Mouse (Mus musculus) induced T-regulatory cell, adult 2 months (primary cell): ENCODE results near the gene Saa2.
"Not testable (repeated sequence)": the region's sequence is repeated elsewhere in the genome, so short reads cannot be mapped to it uniquely, and the experiment has no call there.

Source experiments
- DNase-seq: peaks from one replicate; pipeline ENCODE4 v3.0.0-alpha.2; 2012; ENCODE audit warnings: low read depth

Saa2 gene

DNA sequence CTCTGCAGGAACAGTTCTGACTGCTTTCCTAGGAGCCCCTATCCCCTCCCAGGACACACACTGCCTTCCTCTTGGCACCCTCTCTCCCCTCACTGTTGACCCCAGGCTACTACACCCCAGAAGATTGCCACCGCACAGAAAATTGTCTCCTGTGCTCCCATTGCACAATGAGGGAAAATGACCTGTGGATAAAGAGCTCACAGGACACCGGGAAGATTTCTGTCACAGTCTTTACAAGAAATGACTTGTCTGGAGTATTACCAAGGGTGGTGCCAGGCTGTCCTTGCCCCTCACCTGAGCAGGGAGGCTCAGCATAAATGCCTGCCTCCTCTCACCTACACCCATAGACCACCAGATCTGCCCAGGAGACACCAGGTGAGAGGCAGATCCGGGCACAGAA, at the start of gene Saa2:
Saa2 (plus strand) TSS at position 301 of the 400 bp plus-strand sequence.
- DNase-seq, result no peak

DNA sequence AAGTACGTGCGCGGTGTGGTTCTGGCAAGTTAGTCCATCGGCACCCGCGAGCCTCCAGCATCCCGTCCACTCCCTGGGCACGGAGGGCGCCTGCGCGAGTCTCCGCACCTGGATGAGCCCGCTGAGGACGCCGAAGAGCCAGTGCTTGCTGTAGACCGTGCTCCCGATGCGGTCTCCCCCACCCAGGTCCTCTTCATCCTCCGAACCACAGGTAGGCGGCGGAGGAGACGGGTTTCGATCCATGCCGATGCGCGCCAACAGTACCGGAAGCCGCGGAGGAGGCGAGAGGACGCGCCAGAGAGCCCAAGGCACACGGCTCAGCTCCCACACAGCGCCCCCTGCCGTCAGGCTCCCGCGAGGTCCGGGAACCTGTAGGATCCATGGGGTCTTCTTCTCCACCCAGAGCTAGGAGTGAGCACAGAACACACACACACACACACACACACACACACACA, 41.2 kb upstream of the Saa2 start, which contains the start of gene Saal1:
Saal1 (minus strand) TSS at position 291 of the 455 bp plus-strand sequence.
- DNase-seq, result peak; percentile 95

GRCm38 (mm10) chr7:46712250-46712649, 39.3 kb upstream of the Saa2 start:
- DNase-seq, result peak; percentile 5

GRCm38 (mm10) chr7:46714518-46714917, 37.1 kb upstream of the Saa2 start:
- peak; percentile 88 for DNase-seq

DNA sequence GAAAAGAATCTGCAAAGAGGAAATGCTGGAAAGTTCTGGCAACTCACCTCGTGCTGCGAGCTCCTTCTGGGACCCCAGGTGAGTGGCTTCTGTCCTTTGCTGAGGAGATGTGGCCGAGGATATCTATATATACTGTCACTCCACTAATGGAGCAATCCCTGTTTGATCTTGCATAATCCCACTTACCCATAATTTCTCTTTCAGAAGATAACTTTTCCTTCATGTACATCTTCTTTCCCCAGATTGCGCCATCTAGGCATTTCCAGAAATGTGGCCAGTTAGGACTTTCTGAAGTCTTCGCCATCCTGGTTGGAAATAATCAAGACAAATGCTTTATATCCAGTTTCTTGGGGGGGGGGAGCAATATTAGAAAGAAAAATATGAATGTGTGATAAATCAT, 36.0 kb upstream of the Saa2 start, which contains the start of gene Saa3:
Saa3 (minus strand) TSS at position 101 of the 400 bp plus-strand sequence.
- DNase-seq, result no peak

GRCm38 (mm10) chr7:46716897-46717296, 34.7 kb upstream of the Saa2 start:
- DNase-seq, result no peak

- DNase-seq, result no peak
Measured at GRCm38 (mm10) chr7:46718591-46719270, 32.9 kb upstream of the Saa2 start.

DNA sequence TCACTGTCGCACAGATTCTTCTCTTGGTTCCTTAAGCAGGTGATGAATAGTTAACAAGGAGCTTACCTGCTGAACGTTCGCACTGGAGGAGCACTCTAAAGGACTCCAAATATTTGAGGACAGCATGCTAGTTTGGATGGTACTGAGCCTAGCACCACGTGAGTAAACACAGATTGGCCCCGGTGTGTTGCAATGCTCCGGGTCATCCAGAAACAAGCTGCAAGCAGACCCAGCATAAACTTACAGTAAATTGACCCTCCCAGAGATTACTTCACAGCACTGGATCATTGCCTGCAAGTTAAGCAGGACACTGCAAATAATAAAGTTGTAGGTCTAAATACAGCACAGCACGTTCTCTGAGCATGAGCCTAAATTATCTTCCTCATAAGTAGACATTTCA, 32.1 kb upstream of the Saa2 start:
- DNase-seq, result no peak

GRCm38 (mm10) chr7:46720460-46720859, 31.1 kb upstream of the Saa2 start:
- no peak for DNase-seq

DNA sequence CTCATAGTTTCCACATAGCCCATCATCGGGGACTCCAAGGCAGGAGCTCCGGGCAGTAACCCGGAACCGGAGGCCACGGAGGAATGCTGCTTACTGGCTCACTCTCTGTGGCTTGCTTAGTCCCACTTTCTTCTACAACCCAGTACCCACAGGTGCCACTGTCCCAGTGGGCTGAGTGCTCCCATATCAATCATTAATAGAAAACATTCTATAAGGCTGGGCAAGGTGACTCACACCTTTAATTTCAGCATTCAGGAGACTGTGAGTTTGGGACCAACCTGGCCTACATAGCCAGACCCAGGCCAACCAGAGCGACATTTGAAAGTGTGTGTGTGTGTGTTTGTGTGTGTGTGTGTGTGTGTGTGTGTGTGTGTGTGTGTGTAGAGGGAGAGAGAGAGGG, 28.2 kb upstream of the Saa2 start:
- no peak for DNase-seq

- no peak for DNase-seq
Measured at GRCm38 (mm10) chr7:46723849-46724248, 27.7 kb upstream of the Saa2 start.

DNA sequence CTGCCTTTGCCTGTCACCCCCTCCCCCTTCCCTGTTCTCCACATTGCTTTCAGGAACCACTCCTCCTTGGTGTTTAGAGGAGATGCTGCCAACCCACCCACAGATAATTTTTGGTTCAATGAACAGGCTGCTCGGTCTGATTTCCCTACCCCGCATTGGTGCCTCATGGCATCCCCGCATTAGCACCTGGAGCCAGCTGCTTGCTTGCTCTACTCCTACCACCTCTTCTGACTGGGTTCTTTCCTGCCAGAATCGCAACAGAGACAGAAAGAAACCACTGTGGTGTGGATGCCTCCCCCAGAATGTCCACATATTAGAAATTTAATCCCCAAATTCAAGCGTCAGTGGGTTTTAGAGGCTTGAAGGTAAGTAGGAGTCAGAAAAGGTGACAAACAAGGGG, 27.2 kb upstream of the Saa2 start:
- DNase-seq, result no peak

DNA sequence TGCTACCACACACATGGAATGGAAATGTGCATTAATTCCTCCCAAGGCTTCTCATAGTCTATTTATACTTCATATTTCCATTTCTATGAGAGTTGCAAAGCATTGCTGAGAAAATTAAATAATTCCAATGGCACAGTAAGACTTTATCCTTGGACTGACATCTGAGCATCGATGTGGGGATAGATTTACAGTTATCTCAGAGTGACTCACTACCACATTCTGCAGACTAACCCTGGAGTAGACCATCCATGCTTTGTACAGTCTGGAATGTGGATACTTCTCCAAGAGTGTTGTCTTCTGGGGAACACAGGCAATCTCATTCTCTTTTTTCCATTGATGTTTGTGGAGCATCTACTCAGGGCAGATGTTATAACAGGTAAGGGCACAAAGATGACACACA, 24.0 kb upstream of the Saa2 start:
- DNase-seq, result no peak

DNA sequence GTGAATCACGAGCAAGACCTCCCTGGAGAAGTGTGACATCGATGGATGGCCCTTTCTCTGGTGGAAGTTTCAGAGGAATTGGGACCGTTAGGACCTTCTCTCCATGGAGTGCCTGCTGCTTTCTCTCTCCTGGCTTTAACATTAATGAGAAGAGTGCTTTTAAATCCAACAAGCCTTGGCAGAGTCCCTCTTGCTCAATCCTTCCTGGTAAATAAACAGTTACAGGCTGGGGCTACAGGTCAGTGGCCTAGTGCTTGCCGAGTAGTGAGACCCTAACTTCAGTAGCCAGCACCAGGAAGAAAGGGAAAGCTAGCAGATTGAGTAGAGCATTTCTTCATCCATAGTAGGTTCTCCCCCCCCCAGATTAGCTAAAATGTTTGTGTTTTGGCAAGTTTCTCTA, 19.1 kb upstream of the Saa2 start, which contains the start of gene Saa4:
Saa4 (minus strand) TSS at position 146 of the 400 bp plus-strand sequence.
- DNase-seq, result no peak

DNA sequence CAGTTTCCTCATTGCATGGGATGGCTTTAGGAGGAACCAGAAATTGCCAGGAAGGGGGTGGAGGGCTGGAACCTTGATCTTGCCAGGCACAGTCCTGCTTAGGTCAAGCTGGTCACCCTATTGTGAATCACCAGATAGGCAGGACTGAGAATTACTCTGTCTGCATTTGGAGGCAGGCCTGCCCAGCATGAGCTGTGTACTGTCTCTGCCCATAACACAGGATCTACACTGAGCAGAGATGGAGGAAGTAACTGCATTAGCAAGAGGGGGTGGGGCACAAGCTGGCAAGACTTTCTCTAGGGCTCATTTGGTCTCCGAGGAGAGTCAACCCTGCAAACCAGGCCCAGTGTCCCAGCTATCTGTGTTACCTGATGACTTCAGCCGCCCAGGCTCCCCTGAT, 16.6 kb upstream of the Saa2 start:
- no peak for DNase-seq

GRCm38 (mm10) chr7:46738561-46739460, 12.8 kb upstream of the Saa2 start:
- DNase-seq, result peak; percentile 7

- DNase-seq, result not testable (repeated sequence)
Measured at GRCm38 (mm10) chr7:46740041-46740440, 11.5 kb upstream of the Saa2 start.

GRCm38 (mm10) chr7:46742880-46743279, 8.7 kb upstream of the Saa2 start, which contains the start of gene Saa1:
Gene Saa1 (minus strand): TSS chr7:46742980.
- not testable (repeated sequence) for DNase-seq

- no peak for DNase-seq
Measured at GRCm38 (mm10) chr7:46745816-46746215, 5.8 kb upstream of the Saa2 start.

DNA sequence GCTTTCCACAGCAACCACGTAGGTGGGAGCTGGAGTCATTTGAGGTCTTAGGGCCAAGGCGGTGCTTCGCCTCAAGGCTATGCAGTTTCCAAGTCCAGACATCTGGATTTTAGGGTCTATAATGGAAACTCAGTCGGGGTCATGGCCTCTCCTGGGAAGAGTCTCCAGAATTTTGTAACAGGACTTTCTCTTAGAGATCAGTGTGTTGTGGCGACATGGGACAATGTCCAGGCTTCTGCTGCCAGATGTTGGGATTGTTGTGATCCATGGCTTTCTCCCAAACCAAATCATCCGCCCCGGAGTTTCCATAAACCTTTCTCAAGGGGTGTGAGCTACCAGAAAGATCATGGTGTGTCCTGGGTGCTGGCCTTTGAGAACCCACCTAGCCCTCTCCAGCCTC, 5.2 kb upstream of the Saa2 start:
- DNase-seq, result no peak

GRCm38 (mm10) chr7:46748459-46748858, 3.1 kb upstream of the Saa2 start:
- DNase-seq, result no peak

GRCm38 (mm10) chr7:46761049-46761795, 9.6 kb downstream of the Saa2 start:
- no peak for DNase-seq
